Mouse (Mus musculus) urinary bladder, adult 2 months (tissue): ENCODE data around the gene Ccr6. TPM values are rescaled to one million over a fixed set of nuclear protein-coding genes. Genes with fewer than 3 reads are reported as not detected.
"Not testable (repeated sequence)": the region's sequence is repeated elsewhere in the genome, so short reads cannot be mapped to it uniquely, and the experiment has no call there.

Experiments used
- DNase-seq: peaks from one replicate; pipeline ENCODE4 v3.0.0; 2022; ENCODE audit warnings: low spot score
- polyA plus RNA-seq: library from polyadenylated mRNA; depleted of rRNA; stranded (reverse); fragments of >200 nt; gene quantifications from 2 replicates; pipeline ENCODE4 v1.2.3, GENCODE M21; 2012; rRNA removed

Ccr6 gene
- 0.06 and 0.10 TPM in 2 replicates for polyA plus RNA-seq

DNA sequence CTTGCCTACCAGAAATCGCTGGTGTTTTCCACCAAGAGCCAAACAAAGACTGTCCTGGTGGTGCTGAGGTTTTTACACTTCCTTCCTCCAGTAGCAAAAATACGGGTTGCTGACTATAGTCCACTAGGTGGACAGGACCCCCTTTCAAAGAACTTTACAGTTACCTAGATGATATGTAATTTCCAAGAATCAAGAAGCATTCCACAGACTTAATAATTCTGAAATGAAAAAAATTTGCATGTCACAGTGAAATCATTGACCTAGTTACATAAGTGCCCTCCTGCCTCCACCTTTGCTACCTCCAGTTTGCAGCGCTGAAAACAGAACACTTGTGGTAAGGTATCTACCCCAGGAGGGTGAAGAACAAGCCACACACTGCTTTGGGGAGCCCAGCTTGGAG is at the start of gene Ccr6:
Gene Ccr6, plus strand, starts transcription at position 301 of the 400 bp plus-strand sequence.
- DNase-seq, result no peak

DNA sequence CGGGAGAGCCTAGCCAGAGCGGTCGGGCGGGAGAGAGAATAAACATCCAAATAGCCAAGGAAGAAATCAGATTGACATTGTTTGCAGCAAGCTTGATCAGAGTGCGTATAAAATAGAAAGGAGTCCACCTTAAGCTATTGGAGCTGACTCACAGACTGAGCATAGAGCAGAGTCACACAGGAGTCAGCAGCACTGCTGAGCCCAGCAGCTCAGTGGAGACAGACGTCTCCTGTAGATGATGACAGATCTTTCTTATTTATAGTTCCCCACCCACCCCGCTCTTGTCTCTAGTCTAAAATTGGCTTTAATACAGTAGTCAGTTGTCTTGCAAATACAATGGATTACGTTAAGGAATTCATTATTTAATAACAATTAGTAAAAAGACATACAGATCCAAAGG is 42.2 kb upstream of the Ccr6 start:
- no peak for DNase-seq

- DNase-seq, result no peak
Measured at GRCm38 (mm10) chr17:8195685-8196376, 40.0 kb upstream of the Ccr6 start.

- no peak for DNase-seq
Measured at GRCm38 (mm10) chr17:8197652-8198051, 38.2 kb upstream of the Ccr6 start.

DNA sequence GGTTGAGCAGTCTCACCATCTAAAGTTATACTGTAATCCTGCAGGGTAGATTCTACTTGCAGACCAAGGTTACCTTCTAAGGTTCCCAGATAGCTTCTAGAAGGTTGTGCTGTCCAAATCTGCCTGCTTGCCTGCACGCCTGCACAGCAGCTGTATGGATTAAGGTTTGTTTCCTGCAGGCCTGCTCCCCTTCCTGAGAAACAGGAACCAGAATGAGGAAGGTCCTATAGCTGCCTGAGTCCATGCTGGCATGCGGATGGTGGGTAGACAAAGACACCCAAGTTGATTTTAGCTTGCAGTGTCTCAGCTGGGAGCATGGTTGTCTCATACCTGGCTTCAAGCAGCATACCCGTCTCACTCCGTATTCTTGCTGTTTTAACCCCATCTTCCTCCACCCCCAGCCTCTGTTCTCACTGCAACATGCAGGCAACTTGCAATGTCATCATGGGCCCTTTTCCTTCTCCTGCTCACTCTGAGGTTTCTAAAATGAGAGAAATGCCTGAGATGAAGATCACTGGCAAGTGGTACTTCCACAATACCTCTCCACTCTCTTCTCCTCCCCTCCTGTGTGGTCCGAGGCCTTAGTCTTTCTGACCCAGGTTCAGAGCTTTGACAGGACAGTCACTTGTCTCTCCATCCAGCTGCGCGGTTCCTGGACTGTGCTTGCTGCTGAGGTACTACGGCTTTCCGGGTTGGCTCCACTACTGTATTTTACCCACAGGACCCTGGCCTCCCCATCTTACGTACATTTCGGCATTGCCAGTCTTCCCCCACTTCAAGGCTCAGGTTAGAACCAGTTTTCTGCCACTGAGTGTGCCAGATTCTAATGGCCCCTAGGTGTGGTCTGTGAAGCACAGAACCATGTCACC is 36.5 kb upstream of the Ccr6 start:
- DNase-seq, result no peak

- no peak for DNase-seq
Measured at GRCm38 (mm10) chr17:8199936-8200330, 35.9 kb upstream of the Ccr6 start.

- no peak for DNase-seq
Measured at GRCm38 (mm10) chr17:8203487-8203886, 32.4 kb upstream of the Ccr6 start.

DNA sequence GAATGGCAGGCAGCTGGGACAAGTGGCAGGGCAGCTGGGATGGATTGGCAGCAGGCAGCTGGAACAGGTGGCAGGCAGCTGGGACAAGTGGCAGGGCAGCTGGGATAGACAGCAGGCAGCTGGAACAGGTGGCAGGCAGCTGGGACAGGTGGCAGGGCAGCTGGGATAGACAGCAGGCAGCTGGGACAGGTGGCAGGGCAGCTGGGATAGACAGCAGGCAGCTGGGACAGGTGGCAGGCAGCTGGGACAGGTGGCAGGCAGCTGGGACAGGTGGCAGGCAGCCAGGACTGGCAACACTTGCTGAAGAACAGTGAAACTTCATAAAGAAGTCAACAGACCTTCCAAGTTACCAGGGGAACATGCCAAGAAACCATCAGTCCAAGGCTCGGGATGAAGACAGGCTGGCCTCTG is 30.6 kb upstream of the Ccr6 start:
- not testable (repeated sequence) for DNase-seq

DNA sequence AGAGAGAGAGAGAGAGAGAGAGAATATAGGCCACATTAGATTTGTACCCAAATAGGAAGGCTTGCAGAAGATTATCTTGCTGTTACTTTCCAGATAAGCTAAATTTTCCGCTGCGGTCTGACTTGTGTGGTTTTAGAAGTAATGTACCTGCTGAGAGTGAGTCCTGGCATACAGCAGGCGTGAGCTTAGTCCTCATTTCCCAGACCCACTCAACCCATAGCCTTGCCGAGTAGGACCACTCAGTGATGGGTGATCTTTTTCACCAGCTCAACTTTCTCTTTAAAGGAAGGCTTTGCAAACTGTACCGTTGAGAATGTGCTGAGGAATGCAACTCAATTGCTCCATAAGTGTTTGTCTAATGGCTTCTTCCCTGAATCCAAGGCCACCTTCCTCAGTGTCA is 29.2 kb upstream of the Ccr6 start:
- no peak for DNase-seq

DNA sequence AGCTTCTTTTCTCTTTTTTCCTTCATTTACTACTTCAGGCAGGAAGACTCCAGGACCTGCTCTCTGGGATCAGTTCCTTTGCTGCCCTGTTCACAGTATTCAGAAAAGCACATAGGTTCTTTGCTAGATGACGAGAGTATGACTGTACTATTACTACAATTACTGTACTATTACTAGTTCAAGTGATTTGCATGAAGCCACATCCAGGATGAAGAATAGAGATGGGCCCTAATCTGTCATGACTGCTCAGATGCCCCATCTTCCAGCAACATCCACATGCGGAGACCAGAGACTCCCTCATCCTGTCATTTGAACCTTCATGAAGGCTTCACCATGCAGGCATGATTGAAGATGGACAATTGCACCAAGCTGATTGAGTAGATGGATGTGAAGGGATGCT is 26.1 kb upstream of the Ccr6 start:
- DNase-seq, result no peak

- no peak for DNase-seq
Measured at GRCm38 (mm10) chr17:8210170-8210569, 25.7 kb upstream of the Ccr6 start.

GRCm38 (mm10) chr17:8210675-8211074 is 25.2 kb upstream of the Ccr6 start:
- DNase-seq, result no peak

GRCm38 (mm10) chr17:8211399-8211798 is 24.4 kb upstream of the Ccr6 start:
- DNase-seq, result no peak

GRCm38 (mm10) chr17:8214369-8214768 is 21.5 kb upstream of the Ccr6 start:
- DNase-seq, result peak; percentile 1

DNA sequence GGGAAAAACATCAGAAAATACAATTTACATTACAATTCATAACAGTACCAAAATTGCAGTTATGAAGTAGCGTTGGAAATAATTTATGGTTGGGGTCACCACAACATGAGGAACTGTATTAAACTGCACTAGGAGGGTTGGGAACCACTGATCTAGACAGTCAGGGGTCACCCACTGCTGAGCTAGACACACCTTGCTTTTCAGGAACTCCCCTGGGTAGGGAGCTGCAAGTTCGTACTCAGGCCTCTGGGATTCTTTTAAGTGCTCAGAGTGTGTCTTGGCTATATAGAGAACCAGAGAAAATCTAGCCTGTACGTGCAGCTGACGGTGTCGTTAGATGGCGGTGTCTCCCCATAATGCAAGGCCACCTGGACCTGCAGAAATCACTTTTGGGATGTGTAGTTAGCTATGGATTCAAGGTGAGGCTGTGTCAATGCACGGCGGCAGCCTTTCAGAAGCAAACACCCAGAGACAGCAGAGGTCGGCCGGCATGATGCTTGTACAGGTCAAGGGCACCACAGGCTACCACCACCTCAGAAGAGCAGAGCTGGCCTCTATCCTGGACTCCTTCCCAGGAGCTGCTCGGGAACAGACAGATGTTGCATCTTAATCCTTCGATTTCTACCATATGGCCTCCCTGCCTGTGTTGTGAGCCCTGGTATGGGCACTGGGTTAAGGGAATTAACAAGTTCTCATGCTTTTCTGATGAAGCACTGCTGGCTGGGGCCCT is 20.7 kb upstream of the Ccr6 start:
- peak; percentile 6 for DNase-seq

DNA sequence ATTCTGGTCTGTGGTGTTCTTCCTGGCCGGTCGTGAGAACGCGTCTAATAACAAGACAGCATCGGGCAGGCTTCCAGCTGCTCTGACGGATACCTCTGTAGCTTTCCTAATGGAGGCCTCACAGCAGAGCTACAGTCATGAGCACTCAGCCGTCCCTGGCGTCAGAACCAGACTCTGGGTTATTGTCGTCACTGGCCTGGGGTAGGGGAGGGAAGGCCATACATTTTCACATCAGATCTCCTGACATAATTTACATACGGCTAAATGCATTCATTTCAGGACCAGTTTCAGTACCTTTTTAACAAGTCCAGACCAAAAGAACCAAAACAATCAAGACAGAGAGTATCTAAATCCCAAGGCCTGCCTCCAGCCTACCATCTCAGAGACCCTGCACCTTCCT is 12.6 kb upstream of the Ccr6 start:
- no peak for DNase-seq

DNA sequence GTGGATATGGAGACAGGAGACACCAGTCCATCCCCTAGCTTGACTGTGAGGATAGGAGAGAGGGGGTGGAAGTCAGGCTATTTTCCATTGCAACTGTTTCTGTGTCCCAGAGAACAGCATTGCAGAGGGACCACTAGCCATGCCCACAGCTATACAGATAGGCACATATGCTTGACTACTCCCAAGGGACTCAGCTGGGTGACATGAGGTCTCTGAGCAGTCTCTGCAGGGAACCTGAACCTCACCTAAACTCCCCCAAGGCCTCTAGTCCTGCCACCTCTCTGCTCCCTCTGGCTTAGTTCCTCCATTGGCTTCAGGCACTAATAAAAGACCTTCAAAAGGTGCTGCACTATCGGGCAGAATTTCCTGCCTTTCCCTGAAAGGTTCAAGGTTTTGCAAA is 11.8 kb upstream of the Ccr6 start:
- peak; percentile 8 for DNase-seq

GRCm38 (mm10) chr17:8225166-8225565 is 10.7 kb upstream of the Ccr6 start:
- peak; percentile 3 for DNase-seq

GRCm38 (mm10) chr17:8225746-8226145 is 10.1 kb upstream of the Ccr6 start:
- peak; percentile 1 for DNase-seq

DNA sequence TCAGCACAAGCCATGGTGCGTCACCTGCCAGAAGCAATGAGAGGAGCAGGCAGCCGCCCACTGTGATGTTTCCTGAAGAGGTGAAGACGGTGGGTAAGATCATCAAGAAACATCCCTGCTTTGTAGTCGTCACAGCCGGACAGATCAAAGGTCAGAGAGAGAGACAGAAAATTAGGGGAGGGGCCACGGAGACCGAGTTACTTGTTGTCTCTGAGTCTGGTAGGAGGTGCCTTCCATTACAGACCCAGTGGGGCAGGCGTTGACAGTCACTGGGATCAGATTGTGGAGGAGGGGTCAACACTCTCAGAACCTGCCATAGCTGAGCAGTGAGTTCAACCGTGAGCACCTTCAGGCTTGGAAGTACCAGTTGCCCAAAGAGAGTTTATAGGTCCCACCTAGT is 7.2 kb upstream of the Ccr6 start:
- no peak for DNase-seq

GRCm38 (mm10) chr17:8229607-8230006 is 6.2 kb upstream of the Ccr6 start:
- no peak for DNase-seq

DNA sequence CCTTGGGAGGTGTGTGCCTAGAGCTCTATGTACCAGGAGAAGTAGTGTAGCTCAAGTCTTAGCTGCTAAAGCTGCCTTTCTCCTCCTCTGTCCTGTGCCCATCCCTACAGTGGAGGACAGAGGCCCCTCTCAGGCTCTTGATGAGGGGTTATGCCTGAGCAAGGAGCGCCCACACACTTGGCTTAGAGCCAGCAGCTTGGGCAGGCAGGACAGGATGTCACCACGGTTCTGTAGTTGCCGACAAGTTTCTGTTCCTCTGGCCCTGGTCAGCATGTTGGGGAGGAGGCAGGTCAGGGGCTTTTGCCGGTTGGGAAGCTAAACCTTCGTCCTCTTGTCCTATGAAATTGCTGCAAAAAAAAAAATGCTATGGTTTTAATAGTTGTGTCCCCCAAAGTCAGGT is 3.8 kb upstream of the Ccr6 start:
- DNase-seq, result peak; percentile 19
